Mouse (Mus musculus) G1E (cell line): Measurements from ENCODE around the gene Scel. TPM values are rescaled to one million over a fixed set of nuclear protein-coding genes. Genes with fewer than 3 reads are reported as not detected.

ENCODE experiments used
- ATAC-seq: 2 replicates; pipeline ENCODE4 v1.8.0; 2016; ENCODE audit warnings: mild to moderate bottlenecking; ENCODE audit not compliant: insufficient number of reproducible peaks, poor library complexity, low FRiP score, severe bottlenecking; ENCODE audit errors: extremely low read depth
- DNase-seq: peaks from one replicate; pipeline ENCODE4 v3.0.0; 2012; ENCODE audit warnings: low spot score
- H3K27me3 ChIP-seq: 2 replicates; pipeline ENCODE4 v1.6.1; 2012; ENCODE audit warnings: mild to moderate bottlenecking, low read length, inconsistent platforms; ENCODE audit not compliant: insufficient read depth
- H3K36me3 ChIP-seq: replicated peaks from 2 replicates; pipeline ENCODE3; 2012; ENCODE audit warnings: mild to moderate bottlenecking, inconsistent platforms
- H3K4me1 ChIP-seq: 2 replicates; pipeline ENCODE4 v1.6.1; 2012; ENCODE audit warnings: low read depth, low read length, inconsistent platforms, mixed read lengths; ENCODE audit not compliant: insufficient read depth
- H3K4me3 ChIP-seq: 2 replicates; pipeline ENCODE4 v1.5.1; 2012; ENCODE audit warnings: low read depth, mild to moderate bottlenecking, inconsistent platforms, low read length, moderate library complexity, mixed read lengths
- H3K9me3 ChIP-seq: replicated peaks from 2 replicates; pipeline ENCODE4 v1.6.1; 2012; ENCODE audit warnings: inconsistent platforms
- CTCF ChIP-seq: IDR thresholded peaks from 2 replicates; pipeline ENCODE4 v1.5.1; 2012; ENCODE audit warnings: low read depth, low read length, inconsistent platforms, mixed read lengths
- GATA1 ChIP-seq: IDR thresholded peaks from 2 replicates; pipeline ENCODE4 v1.6.1; 2012; ENCODE audit warnings: borderline replicate concordance, low read length, inconsistent platforms, mixed read lengths
- GATA2 ChIP-seq: IDR thresholded peaks from 2 replicates; pipeline ENCODE4 v1.6.1; 2012; ENCODE audit warnings: low read depth, low read length, inconsistent platforms, borderline replicate concordance
- POLR2AphosphoS5 ChIP-seq: IDR thresholded peaks from 2 replicates; pipeline ENCODE4 v1.6.1; 2012; ENCODE audit warnings: low read depth, low read length, inconsistent platforms; ENCODE audit not compliant: insufficient replicate concordance
- TAL1 ChIP-seq: conservative IDR thresholded peaks from 2 replicates; pipeline ENCODE4 v1.6.1; 2012; ENCODE audit warnings: low read depth, low read length, inconsistent platforms, mixed read lengths
- polyA plus RNA-seq: library from polyadenylated mRNA; stranded (reverse); fragments of >175 nt; gene quantifications from 2 replicates; pipeline ENCODE4 v1.2.3, GENCODE M21; 2012
- total RNA-seq, 2 experiments: library from RNA; stranded (forward) in 1 of 2; stranded (reverse) in 1 of 2; fragments of 200-1000 nt in 1 of 2; fragments of >200 nt in 1 of 2; fragmentation: Nextera tagmentation in 1 of 2; gene quantifications; 2 replicates each; pipeline ENCODE4 v1.2.3; 2014 to 2017

Gene Scel
- total and polyA plus RNA-seq, 3 experiments = not detected

- DNase-seq = no peak
- no peak for TF ChIP-seq CTCF
- TF ChIP-seq GATA1 = no peak
- TF ChIP-seq GATA2 = no peak
- TF ChIP-seq TAL1 = no peak
- TF ChIP-seq POLR2AphosphoS5 = no peak
- no peak overlapping the region for H3K4me3 ChIP-seq
Observed at GRCm38 (mm10) chr14:103643933-103644332, 130.8 kb downstream of the Scel start.

GRCm38 (mm10) chr14:103647981-103648380 is 134.8 kb downstream of the Scel start:
- no peaks in the 10 kb centered on the region for H3K4me1 ChIP-seq
- H3K9me3 ChIP-seq = peaks cover 70% of the 10 kb centered on the region
- ATAC-seq (no peak), DNase-seq (no peak)
- H3K4me3 ChIP-seq = no peak overlapping the region
- no peaks in the 10 kb centered on the region for H3K27me3 ChIP-seq
- no peak for TF ChIP-seq POLR2AphosphoS5
- no peak for TF ChIP-seq CTCF
- no peak for TF ChIP-seq TAL1
- TF ChIP-seq GATA2 = no peak
- TF ChIP-seq GATA1 = no peak
- no peaks in the 10 kb centered on the region for H3K36me3 ChIP-seq

More at GRCm38 (mm10) chr14:103643933-103644332, 130.8 kb downstream of the Scel start:
- no peaks in the 10 kb centered on the region for H3K27me3 ChIP-seq
- no peaks in the 10 kb centered on the region for H3K36me3 ChIP-seq
- no peaks in the 10 kb centered on the region for H3K4me1 ChIP-seq
- ATAC-seq = no peak
- peaks cover 40% of the 10 kb centered on the region for H3K9me3 ChIP-seq

- Histone ChIP-seq H3K4me3 (no peak overlapping the region), H3K9me3 (peaks cover 66% of the 10 kb centered on the region), H3K36me3 (no peaks in the 10 kb centered on the region), H3K27me3 (no peaks in the 10 kb centered on the region), H3K4me1 (no peaks in the 10 kb centered on the region)
- TF ChIP-seq POLR2AphosphoS5 = no peak
- no peak for TF ChIP-seq GATA1
- no peak for TF ChIP-seq TAL1
- no peak for TF ChIP-seq CTCF
- TF ChIP-seq GATA2 = no peak
- ATAC-seq = no peak
- no peak for DNase-seq
Observed at GRCm38 (mm10) chr14:103648623-103649255, 135.6 kb downstream of the Scel start.

GRCm38 (mm10) chr14:103649302-103649701 is 136.2 kb downstream of the Scel start:
- Histone ChIP-seq H3K36me3 (no peaks in the 10 kb centered on the region), H3K4me3 (no peak overlapping the region), H3K4me1 (no peaks in the 10 kb centered on the region), H3K27me3 (no peaks in the 10 kb centered on the region), H3K9me3 (peaks cover 65% of the 10 kb centered on the region)
- ATAC-seq (no peak), DNase-seq (no peak)
- no peak for TF ChIP-seq GATA2

GRCm38 (mm10) chr14:103649896-103650334 is 136.8 kb downstream of the Scel start, which contains the start of gene Slain1:
Gene Slain1, plus strand, starts transcription at chr14:103650228.
- Histone ChIP-seq H3K4me1 (no peaks in the 10 kb centered on the region), H3K36me3 (no peaks in the 10 kb centered on the region), H3K4me3 (peak within 1 kb of the TSS; percentile 28; the same call in 1 of the 2 replicates), H3K9me3 (peaks cover 59% of the 10 kb centered on the region), H3K27me3 (no peaks in the 10 kb centered on the region)
- TF ChIP-seq GATA2 (no peak), CTCF (no peak), POLR2AphosphoS5 (no peak), GATA1 (no peak), TAL1 (no peak)
- ATAC-seq (no peak), DNase-seq (no peak)

GRCm38 (mm10) chr14:103650413-103651101 is 137.4 kb downstream of the Scel start:
- no peaks in the 10 kb centered on the region for H3K36me3 ChIP-seq
- no peak overlapping the region; the same call in 1 of the 2 replicates for H3K4me3 ChIP-seq
- DNase-seq (no peak), ATAC-seq (no peak)
- H3K4me1 ChIP-seq = no peaks in the 10 kb centered on the region
- TF ChIP-seq GATA1 (no peak), GATA2 (no peak), TAL1 (no peak), POLR2AphosphoS5 (no peak), CTCF (no peak)
- no peaks in the 10 kb centered on the region for H3K27me3 ChIP-seq
- H3K9me3 ChIP-seq = peaks cover 58% of the 10 kb centered on the region
